Mouse (Mus musculus): ENCODE measurements around the gene Tob2. TPM values are rescaled to one million over a fixed set of nuclear protein-coding genes. Genes with fewer than 3 reads are reported as not detected.

The Tob2 gene
- total RNA-seq, 2 experiments from 2014 or later: 103 to 121 TPM

Other genes starting within 250 kb of the Tob2 start
- gene L3mbtl2, start 194.9 kb downstream of the Tob2 start, total RNA-seq (2021): 10 to 100 TPM; 18.2 to 18.5 TPM
- gene Chadl, start 161.5 kb downstream of the Tob2 start, total RNA-seq (2021): 1 to 10 TPM; 1.8 to 3.0 TPM
- 10 to 100 TPM; 68.9 to 69.9 TPM for gene Zc3h7b, start 113.7 kb downstream of the Tob2 start, total RNA-seq (2021)
- 10 to 100 TPM; 69.7 to 70.0 TPM for gene Rangap1, start 113.3 kb downstream of the Tob2 start, total RNA-seq (2021)
- gene Tef, start 56.4 kb downstream of the Tob2 start, total RNA-seq (2021): 10 to 100 TPM; 45.0 to 46.9 TPM
- gene Phf5a, start 13.1 kb upstream of the Tob2 start, total RNA-seq (2021): 10 to 100 TPM; 54.3 to 55.6 TPM
- 1,000 to 10,000 TPM in 1 of 2 experiments, 100 to 1,000 TPM in 1; 791 to 1,455 TPM for gene Aco2, start 13.5 kb upstream of the Tob2 start, total RNA-seq (2021)
- 10 to 100 TPM; 16.2 to 19.9 TPM for gene Polr3h, start 67.4 kb upstream of the Tob2 start, total RNA-seq (2021)
- 1 to 10 TPM; 6.9 to 9.2 TPM for gene Csdc2, start 78.0 kb upstream of the Tob2 start, total RNA-seq (2021)
- 10 to 100 TPM; 58.0 to 85.4 TPM for gene Pmm1, start 102.1 kb upstream of the Tob2 start, total RNA-seq (2021)
- not detected for gene 1700029P11Rik, start 121.7 kb upstream of the Tob2 start, total RNA-seq (2021)
- 10 to 100 TPM; 55.8 to 88.9 TPM for gene Xrcc6, start 129.0 kb upstream of the Tob2 start, total RNA-seq (2021)
- 100 to 1,000 TPM in 1 of 2 experiments, 10 to 100 TPM in 1; 52.7 to 123 TPM for gene Desi1, start 175.1 kb upstream of the Tob2 start, total RNA-seq (2021)
- 10 to 100 TPM; 80.5 to 99.1 TPM for gene Snu13, start 188.8 kb upstream of the Tob2 start, total RNA-seq (2021)
- gene 4930407I10Rik, start 200.4 kb upstream of the Tob2 start, total RNA-seq (2021): not detected
- gene Mei1, start 211.2 kb upstream of the Tob2 start, total RNA-seq (2021): 1 to 10 TPM in 1 of 2 experiments, under 1 TPM in 1; 0.58 to 4.1 TPM

Data from adrenal gland, adult 18-20 months (tissue).